Mouse (Mus musculus) mammary gland, adult 2 months (tissue): ENCODE data around the gene Fam222a. TPM values are rescaled to one million over a fixed set of nuclear protein-coding genes. Genes with fewer than 3 reads are reported as not detected.

Source experiments
- polyA plus RNA-seq: library from polyadenylated mRNA; depleted of rRNA; stranded (reverse); fragments of >200 nt; gene quantifications from 2 replicates; pipeline ENCODE4 v1.2.3, GENCODE M21; 2012; ENCODE audit warnings: low replicate concordance; rRNA removed

Fam222a gene
- 2.7 and 4.3 TPM in 2 replicates for polyA plus RNA-seq

GRCm38 (mm10) chr5:114567565-114568197, at the start of gene Fam222a:
Gene Fam222a, plus strand, starts transcription at chr5:114568016.

GRCm38 (mm10) chr5:114658255-114658654, 90.4 kb downstream of the Fam222a start, which contains the start of gene Trpv4:
Gene Trpv4, minus strand, starts transcription at chr5:114658421.

Other genes starting within 250 kb of the Fam222a start
- gene Kctd10, start 187.5 kb upstream of the Fam222a start, polyA plus RNA-seq, result 75.2 and 92.5 TPM in 2 replicates
- 77.4 and 103 TPM in 2 replicates for gene Ube3b, start 187.4 kb upstream of the Fam222a start, polyA plus RNA-seq
- 19.7 and 28.0 TPM in 2 replicates for gene Mmab, start 124.0 kb upstream of the Fam222a start, polyA plus RNA-seq
- 37.0 and 54.1 TPM in 2 replicates for gene Mvk, start 123.7 kb upstream of the Fam222a start, polyA plus RNA-seq
- gene Trpv4, start 90.4 kb downstream of the Fam222a start, polyA plus RNA-seq, result 18.3 and 19.2 TPM in 2 replicates
- gene Gltp, start 123.0 kb downstream of the Fam222a start, polyA plus RNA-seq, result 112 and 185 TPM in 2 replicates
- 13.3 and 13.6 TPM in 2 replicates for gene Tchp, start 139.7 kb downstream of the Fam222a start, polyA plus RNA-seq
- gene Ankrd13a, start 206.7 kb downstream of the Fam222a start, polyA plus RNA-seq, result 54.6 and 74.8 TPM in 2 replicates
- gene Git2, start 207.5 kb downstream of the Fam222a start, polyA plus RNA-seq, result 67.4 and 80.8 TPM in 2 replicates